Mouse (Mus musculus) hindbrain, embryonic 13.5 days (tissue): ENCODE measurements around the gene Agtrap. TPM values are rescaled to one million over a fixed set of nuclear protein-coding genes. Genes with fewer than 3 reads are reported as not detected.

ENCODE experiments used
- ATAC-seq: fragments of 200-750 bp; cut with Nextera tagmentation; 2 replicates; pipeline ENCODE4 v1.8.0; 2017; ENCODE audit warnings: moderate TSS enrichment; ENCODE audit not compliant: low FRiP score
- H3K27ac ChIP-seq: fragments of 300-500 bp; sonication (generic); 2 replicates; pipeline ENCODE4 v1.5.1; 2015; ENCODE audit warnings: inconsistent platforms, mild to moderate bottlenecking, moderate library complexity
- H3K27me3 ChIP-seq: fragments of 300-500 bp; sonication (generic); 2 replicates; pipeline ENCODE4 v1.6.1; 2015; ENCODE audit warnings: mild to moderate bottlenecking, inconsistent platforms
- H3K36me3 ChIP-seq: fragments of 300-500 bp; sonication (generic); 2 replicates; pipeline ENCODE4 v1.6.1; 2015; ENCODE audit warnings: mild to moderate bottlenecking, inconsistent platforms
- H3K4me1 ChIP-seq: fragments of 300-500 bp; sonication (generic); replicated peaks from 2 replicates; pipeline ENCODE4 v1.6.1; 2015; ENCODE audit warnings: inconsistent platforms
- H3K4me2 ChIP-seq: fragments of 300-500 bp; sonication (generic); 2 replicates; pipeline ENCODE4 v1.6.1; 2015; ENCODE audit warnings: inconsistent platforms, mild to moderate bottlenecking, moderate library complexity
- H3K4me3 ChIP-seq: fragments of 300-500 bp; sonication (generic); 2 replicates; pipeline ENCODE4 v1.5.1; 2015; ENCODE audit warnings: mild to moderate bottlenecking, inconsistent platforms
- H3K9ac ChIP-seq: fragments of 300-500 bp; sonication (generic); 2 replicates; pipeline ENCODE4 v1.6.1; 2015; ENCODE audit warnings: mild to moderate bottlenecking, inconsistent platforms
- H3K9me3 ChIP-seq: fragments of 300-500 bp; sonication (generic); 2 replicates; pipeline ENCODE4 v1.6.1; 2016; ENCODE audit warnings: inconsistent platforms
- WGBS: fragments of 180-500 bp; shearing (Covaris S2); methylation state at CpG from one replicate; pipeline ENCODE4 v1.1.7; 2015; 5-methylcytosine and 5-hydroxymethylcytosine counted together
- polyA plus RNA-seq: library from polyadenylated mRNA; unstranded; fragments of >200 nt; fragmentation: Nextera tagmentation; extraction: Ambion mirVana; gene quantifications from 2 replicates; pipeline ENCODE4 v1.2.1, GENCODE M21; 2015

Gene Agtrap
- polyA plus RNA-seq, 1 experiment from 2014 or later, result 7.6 TPM

- Histone ChIP-seq H3K27me3 (no peaks in the 10 kb centered on the region), H3K9ac (no peak overlapping the region), H3K4me1 (peaks cover 25% of the 10 kb centered on the region), H3K9me3 (no peaks in the 10 kb centered on the region), H3K4me2 (no peak overlapping the region), H3K27ac (no peak overlapping the region), H3K36me3 (peaks cover 22% of the 10 kb centered on the region), H3K4me3 (no peak overlapping the region)
- WGBS, result 90% methylated on average over 3 of the region's 3 CpGs
- no peak for ATAC-seq
Observed at GRCm38 (mm10) chr4:148098666-148099065, 10.8 kb upstream of the Agtrap start.

DNA sequence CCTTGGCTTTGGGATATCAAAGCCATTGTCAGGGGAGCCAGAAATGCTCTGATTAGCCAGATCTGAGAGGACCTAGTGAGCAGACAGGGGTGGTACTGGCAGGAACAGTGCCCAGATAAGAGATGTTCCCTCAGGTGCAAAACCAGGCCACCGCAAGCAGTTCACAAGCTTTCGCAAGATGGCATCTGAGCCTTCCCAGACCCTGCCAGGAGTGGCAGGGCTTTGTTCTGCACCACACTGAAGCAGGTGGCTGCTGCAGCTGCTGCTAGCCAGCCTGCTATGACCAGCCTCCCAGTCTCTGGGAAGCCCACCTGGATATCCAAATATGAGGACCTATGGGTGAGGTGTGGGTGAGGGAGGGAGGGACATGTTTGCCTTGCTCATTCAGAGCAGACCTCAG lies 10.1 kb upstream of the Agtrap start:
- no peak overlapping the region for H3K9ac ChIP-seq
- ATAC-seq, result no peak
- H3K27me3 ChIP-seq, result no peaks in the 10 kb centered on the region
- peaks cover 25% of the 10 kb centered on the region for H3K4me1 ChIP-seq
- peak overlapping the region; percentile 52 for H3K27ac ChIP-seq
- H3K4me3 ChIP-seq, result no peak overlapping the region
- H3K9me3 ChIP-seq, result no peaks in the 10 kb centered on the region
- no peak overlapping the region for H3K4me2 ChIP-seq
- H3K36me3 ChIP-seq, result peaks cover 19% of the 10 kb centered on the region
- WGBS, result 81% methylated on average over 2 of the region's 2 CpGs

DNA sequence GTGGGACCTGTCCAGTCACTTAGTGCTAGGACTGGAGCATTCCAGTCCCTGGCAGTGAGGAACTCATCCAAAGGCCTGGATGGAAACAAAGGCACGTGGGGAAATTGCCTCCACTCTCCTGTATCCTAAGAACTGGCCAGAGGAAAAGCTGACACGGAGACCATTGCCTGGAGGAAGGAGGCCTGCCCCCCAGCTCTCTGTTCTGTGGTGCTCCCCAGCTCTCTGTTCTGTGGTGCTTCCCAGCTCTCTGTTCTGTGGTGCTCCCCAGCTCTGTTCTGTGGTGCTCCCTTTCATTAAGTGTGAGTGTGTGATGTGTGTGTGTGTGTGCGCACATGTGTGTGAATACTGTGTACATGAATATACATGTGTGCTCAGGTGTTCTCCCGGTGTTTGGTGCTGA lies 7.2 kb upstream of the Agtrap start:
- peaks cover 11% of the 10 kb centered on the region; the same call in 1 of the 2 replicates for H3K4me1 ChIP-seq
- H3K4me3 ChIP-seq, result no peak overlapping the region
- H3K27ac ChIP-seq, result no peak overlapping the region
- ATAC-seq, result no peak
- H3K9ac ChIP-seq, result no peak overlapping the region
- no peaks in the 10 kb centered on the region for H3K27me3 ChIP-seq
- 75% methylated on average over 4 of the region's 4 CpGs for WGBS
- no peak overlapping the region for H3K4me2 ChIP-seq
- peaks cover 5% of the 10 kb centered on the region; the same call in 1 of the 2 replicates for H3K36me3 ChIP-seq
- no peaks in the 10 kb centered on the region for H3K9me3 ChIP-seq

- peaks cover 13% of the 10 kb centered on the region for H3K4me1 ChIP-seq
- no peak for ATAC-seq
- no peaks in the 10 kb centered on the region for H3K36me3 ChIP-seq
- no peaks in the 10 kb centered on the region for H3K27me3 ChIP-seq
- H3K4me3 ChIP-seq, result no peak overlapping the region
- no peak overlapping the region for H3K9ac ChIP-seq
- H3K9me3 ChIP-seq, result no peaks in the 10 kb centered on the region
- no peak overlapping the region for H3K27ac ChIP-seq
- H3K4me2 ChIP-seq, result no peak overlapping the region
- 83% methylated on average over 5 of the region's 5 CpGs for WGBS
Observed at GRCm38 (mm10) chr4:148094161-148094560, 6.3 kb upstream of the Agtrap start.

GRCm38 (mm10) chr4:148092551-148093271 lies 4.9 kb upstream of the Agtrap start:
- Histone ChIP-seq H3K4me1 (peaks cover 15% of the 10 kb centered on the region), H3K4me2 (no peak overlapping the region), H3K27me3 (no peaks in the 10 kb centered on the region), H3K36me3 (no peaks in the 10 kb centered on the region), H3K9me3 (no peaks in the 10 kb centered on the region), H3K9ac (no peak overlapping the region), H3K27ac (no peak overlapping the region), H3K4me3 (no peak overlapping the region)
- 90% methylated on average over 11 of the region's 11 CpGs for WGBS
- ATAC-seq, result no peak

- H3K9me3 ChIP-seq, result no peaks in the 10 kb centered on the region
- H3K4me1 ChIP-seq, result peaks cover 28% of the 10 kb centered on the region
- 93% methylated on average over 1 of the region's 1 CpGs for WGBS
- no peak overlapping the region for H3K27ac ChIP-seq
- H3K36me3 ChIP-seq, result no peaks in the 10 kb centered on the region
- H3K4me3 ChIP-seq, result no peak overlapping the region
- H3K4me2 ChIP-seq, result no peak overlapping the region
- no peaks in the 10 kb centered on the region for H3K27me3 ChIP-seq
- no peak for ATAC-seq
- no peak overlapping the region for H3K9ac ChIP-seq
Observed at GRCm38 (mm10) chr4:148091181-148091580, 3.4 kb upstream of the Agtrap start.

DNA sequence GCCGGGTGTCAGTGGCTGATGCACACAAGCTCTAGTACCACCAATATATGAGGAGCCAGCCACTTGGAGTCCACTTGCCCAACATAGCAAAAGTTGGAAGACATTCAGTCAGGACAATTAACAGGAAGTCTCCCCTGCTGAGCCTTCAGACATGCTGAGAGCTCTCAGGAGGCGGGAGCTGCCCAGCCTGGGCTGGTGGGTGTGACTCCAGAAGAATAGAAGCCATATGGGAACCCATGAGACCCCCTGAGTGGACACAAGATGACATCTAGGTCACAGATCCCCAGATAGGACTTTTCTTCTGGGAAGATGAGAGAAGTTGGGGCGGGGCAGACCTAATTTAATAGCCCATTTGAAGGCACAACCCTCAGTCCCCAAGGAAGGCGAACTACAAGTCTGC lies 1.3 kb upstream of the Agtrap start:
- Histone ChIP-seq H3K9me3 (no peaks in the 10 kb centered on the region), H3K27ac (no peak overlapping the region), H3K4me2 (no peak overlapping the region), H3K4me3 (no peak overlapping the region), H3K27me3 (no peaks in the 10 kb centered on the region), H3K4me1 (peaks cover 42% of the 10 kb centered on the region), H3K9ac (no peak overlapping the region), H3K36me3 (no peaks in the 10 kb centered on the region)
- no peak for ATAC-seq
- 52% methylated on average over 4 of the region's 4 CpGs for WGBS

GRCm38 (mm10) chr4:148087091-148087906 lies 532 bp downstream of the Agtrap start:
- peak overlapping the region; percentile 78 for H3K9ac ChIP-seq
- WGBS, result 1% methylated on average over 26 of the region's 30 CpGs
- peak overlapping the region; percentile 76 for H3K4me2 ChIP-seq
- peak; percentile 55 for ATAC-seq
- no peaks in the 10 kb centered on the region for H3K36me3 ChIP-seq
- no peaks in the 10 kb centered on the region for H3K27me3 ChIP-seq
- peak overlapping the region; percentile 41; the same call in 1 of the 2 replicates for H3K27ac ChIP-seq
- H3K4me3 ChIP-seq, result peak overlapping the region; percentile 56
- H3K4me1 ChIP-seq, result peaks cover 50% of the 10 kb centered on the region
- no peaks in the 10 kb centered on the region for H3K9me3 ChIP-seq

DNA sequence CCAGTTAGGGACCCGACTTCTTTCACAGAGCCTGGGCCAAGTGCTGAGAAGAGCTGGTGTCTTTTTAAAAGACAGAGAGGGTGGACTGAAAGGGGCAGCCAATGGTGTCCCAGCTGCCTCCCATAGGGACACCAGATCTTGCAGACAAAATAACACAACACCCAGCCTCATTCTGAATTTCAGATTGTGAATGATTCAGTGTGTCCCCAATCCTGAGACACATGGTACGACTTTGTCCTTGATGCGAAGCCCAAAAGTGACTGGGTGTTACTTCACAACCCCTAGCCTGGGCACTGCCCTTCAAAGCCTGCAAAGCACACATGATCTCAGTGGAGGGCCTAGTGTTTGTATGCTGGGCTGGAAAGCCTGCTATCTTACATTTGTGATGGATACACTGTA lies 1.9 kb downstream of the Agtrap start:
- no peak for ATAC-seq
- Histone ChIP-seq H3K27ac (no peak overlapping the region), H3K36me3 (no peaks in the 10 kb centered on the region), H3K9me3 (no peaks in the 10 kb centered on the region), H3K9ac (no peak overlapping the region), H3K4me3 (no peak overlapping the region), H3K27me3 (no peaks in the 10 kb centered on the region), H3K4me1 (peaks cover 50% of the 10 kb centered on the region), H3K4me2 (no peak overlapping the region)
- WGBS, result 70% methylated on average over 3 of the region's 3 CpGs

DNA sequence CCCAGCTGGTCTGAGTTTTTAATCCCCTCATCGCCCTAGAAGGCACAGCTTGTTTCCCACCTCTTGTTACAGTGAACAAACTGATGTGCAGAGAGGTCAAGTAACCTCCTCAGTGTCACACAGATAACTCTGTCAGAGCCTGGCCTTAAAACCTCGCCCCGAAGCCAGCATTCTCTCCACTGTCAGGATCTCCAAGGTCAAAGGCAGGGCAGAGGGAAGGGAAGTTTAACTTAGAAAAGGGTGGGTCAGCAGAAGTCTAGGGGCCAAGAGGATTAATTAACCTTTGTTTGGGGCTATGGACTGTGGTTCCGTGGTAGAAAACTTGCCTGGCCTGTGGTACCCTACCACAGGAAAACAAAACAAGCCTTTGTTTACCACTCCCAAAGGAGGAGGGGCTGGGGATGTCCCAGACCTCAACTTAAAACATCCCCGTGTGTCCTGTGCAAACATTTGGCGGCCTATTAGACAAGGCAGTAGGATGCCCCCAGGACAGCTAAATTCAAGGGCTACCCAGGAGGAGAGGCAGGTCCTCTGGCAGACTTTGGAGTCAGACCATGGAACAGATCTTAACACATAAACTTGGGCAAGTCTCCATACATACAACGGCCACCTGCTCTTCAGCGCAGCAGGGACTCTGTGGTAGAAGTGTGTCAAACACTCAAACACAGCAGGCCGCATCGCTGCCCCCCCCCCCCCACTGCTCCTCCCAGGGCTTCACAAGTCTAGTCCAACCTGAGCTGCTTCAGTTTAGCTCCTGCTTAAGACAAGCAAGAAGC lies 2.5 kb downstream of the Agtrap start:
- Histone ChIP-seq H3K27me3 (no peaks in the 10 kb centered on the region), H3K4me1 (peaks cover 50% of the 10 kb centered on the region), H3K4me3 (no peak overlapping the region), H3K27ac (no peak overlapping the region), H3K36me3 (no peaks in the 10 kb centered on the region), H3K9ac (no peak overlapping the region), H3K9me3 (no peaks in the 10 kb centered on the region), H3K4me2 (no peak overlapping the region)
- no peak for ATAC-seq
- 41% methylated on average over 10 of the region's 10 CpGs for WGBS

DNA sequence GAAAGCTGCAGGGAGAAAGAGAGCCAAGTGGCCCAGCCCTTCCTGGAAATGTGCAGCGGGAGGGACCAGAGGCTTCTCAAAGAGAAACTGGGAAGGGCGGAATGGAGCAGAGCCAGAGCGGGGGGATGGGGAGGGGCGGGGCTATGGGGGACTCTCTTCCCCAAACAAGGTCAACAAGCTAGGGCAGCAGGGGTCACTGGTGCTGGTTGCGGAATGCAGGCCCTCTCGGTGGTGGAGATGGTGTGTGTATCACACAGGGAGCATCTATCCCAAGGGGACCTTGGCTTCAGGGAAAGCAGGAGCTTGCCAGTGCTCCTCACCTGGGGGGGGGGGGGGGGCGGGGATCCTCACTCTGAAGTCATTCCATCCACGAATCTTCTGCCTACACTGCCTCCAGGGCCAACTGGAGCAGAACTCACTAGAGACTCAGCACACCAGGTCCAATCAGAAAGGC lies 3.5 kb downstream of the Agtrap start:
- ATAC-seq, result no peak
- H3K4me3 ChIP-seq, result no peak overlapping the region
- H3K36me3 ChIP-seq, result no peaks in the 10 kb centered on the region
- peaks cover 49% of the 10 kb centered on the region for H3K4me1 ChIP-seq
- no peak overlapping the region for H3K4me2 ChIP-seq
- no peak overlapping the region for H3K27ac ChIP-seq
- H3K9me3 ChIP-seq, result no peaks in the 10 kb centered on the region
- 13% methylated on average over 8 of the region's 8 CpGs for WGBS
- no peak overlapping the region for H3K9ac ChIP-seq
- H3K27me3 ChIP-seq, result no peaks in the 10 kb centered on the region
